Mouse (Mus musculus) cerebellum, adult 2 months (tissue): Measurements from ENCODE around the gene Eef1akmt2. TPM values are rescaled to one million over a fixed set of nuclear protein-coding genes. Genes with fewer than 3 reads are reported as not detected.

Source experiments
- DNase-seq, 2 experiments: peaks; one replicate each; pipeline ENCODE4 v3.0.0; 2021
- H3K27ac ChIP-seq: fragments of 200-500 bp; 2 replicates; pipeline ENCODE4 v1.5.1; 2012; ENCODE audit warnings: low read length, control low read depth, inconsistent platforms; ENCODE audit not compliant: insufficient read depth
- H3K27me3 ChIP-seq: fragments of 200-500 bp; 2 replicates; pipeline ENCODE4 v1.6.1; 2012; ENCODE audit warnings: inconsistent platforms, mild to moderate bottlenecking, low read length, moderate library complexity; ENCODE audit not compliant: control insufficient read depth, insufficient read depth
- H3K4me1 ChIP-seq: fragments of 200-500 bp; 2 replicates; pipeline ENCODE4 v1.6.1; 2011; ENCODE audit warnings: low read length; ENCODE audit not compliant: control insufficient read depth, insufficient read depth
- H3K4me3 ChIP-seq: fragments of 200-500 bp; replicated peaks from 2 replicates; pipeline ENCODE3; 2011; ENCODE audit warnings: mild to moderate bottlenecking, low read depth, low read length, control low read depth; ENCODE audit not compliant: insufficient read depth
- CTCF ChIP-seq: fragments of 200-500 bp; IDR thresholded peaks from 2 replicates; pipeline ENCODE4 v1.5.1; 2011; ENCODE audit warnings: low read depth, mild to moderate bottlenecking, control low read depth, low read length, moderate library complexity, borderline replicate concordance; ENCODE audit not compliant: insufficient read depth
- POLR2A ChIP-seq: fragments of 200-500 bp; IDR thresholded peaks from 2 replicates; pipeline ENCODE4 v1.6.1; 2011; ENCODE audit warnings: low read length, control low read depth, borderline replicate concordance; ENCODE audit not compliant: insufficient read depth
- WGBS: fragments of 180-500 bp; shearing (Covaris S2); methylation state at CpG from one replicate; pipeline ENCODE4 v1.1.7; 2018; 5-methylcytosine and 5-hydroxymethylcytosine counted together
- polyA plus RNA-seq: library from polyadenylated mRNA; depleted of rRNA; stranded (reverse); fragments of >200 nt; gene quantifications from 2 replicates; pipeline ENCODE4 v1.2.3, GENCODE M21; 2012

Eef1akmt2 gene
- polyA plus RNA-seq, 1 experiment = 46.3 TPM

DNA sequence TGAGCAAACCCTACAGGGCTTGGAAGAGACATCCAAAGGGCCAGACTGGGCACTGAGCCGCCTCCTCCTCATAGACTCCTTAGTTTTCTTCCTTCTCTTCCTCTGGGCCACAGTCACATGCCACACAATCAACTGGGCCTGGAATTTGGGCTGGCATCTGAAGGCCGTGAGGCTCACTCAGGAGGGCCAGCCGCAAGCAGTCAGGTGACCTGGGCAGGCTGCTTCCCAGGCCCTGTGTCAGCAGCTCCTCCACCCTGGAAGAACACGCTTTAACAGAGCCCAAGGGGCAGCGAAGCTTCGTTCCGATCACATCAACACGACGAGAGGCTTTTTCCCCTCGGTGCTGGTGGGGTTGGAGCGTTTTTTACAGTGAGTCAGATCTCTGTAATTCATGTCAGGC lies 49.8 kb downstream of the Eef1akmt2 start:
- TF ChIP-seq CTCF = no peak
- TF ChIP-seq POLR2A = no peak
- H3K27me3 ChIP-seq = no peaks in the 10 kb centered on the region
- no peak overlapping the region for H3K4me3 ChIP-seq
- peak overlapping the region; percentile 89 for H3K27ac ChIP-seq
- DNase-seq = peak; percentile 38 to 44
- H3K4me1 ChIP-seq = peaks cover 88% of the 10 kb centered on the region
- WGBS = 47% methylated on average over 11 of the region's 11 CpGs

DNA sequence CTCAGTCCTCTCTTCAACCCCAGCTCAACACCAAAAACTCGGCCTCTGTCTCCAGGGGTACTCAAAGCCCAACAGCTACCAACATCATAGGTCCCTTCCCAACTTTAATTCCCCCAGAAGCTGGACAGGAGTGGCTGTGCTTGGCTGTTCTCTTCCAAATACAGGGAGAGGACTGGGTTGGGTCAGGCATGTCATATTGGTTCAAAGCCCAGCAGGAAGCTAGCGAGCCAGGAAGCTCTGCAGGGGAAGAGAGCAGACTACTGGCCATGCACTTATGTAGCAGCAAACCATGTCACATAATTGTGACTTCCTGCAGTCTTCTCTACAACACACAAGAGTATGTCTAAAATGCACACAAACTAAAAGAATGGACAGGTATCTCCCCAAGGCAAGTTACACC lies 50.4 kb downstream of the Eef1akmt2 start:
- peak in 1 of 2 experiments; percentile 21 for DNase-seq
- Histone ChIP-seq H3K27ac (peak overlapping the region; percentile 89), H3K4me1 (peaks cover 82% of the 10 kb centered on the region), H3K4me3 (no peak overlapping the region), H3K27me3 (no peaks in the 10 kb centered on the region)
- 33% methylated on average over 2 of the region's 2 CpGs for WGBS
- no peak for TF ChIP-seq POLR2A
- TF ChIP-seq CTCF = no peak

DNA sequence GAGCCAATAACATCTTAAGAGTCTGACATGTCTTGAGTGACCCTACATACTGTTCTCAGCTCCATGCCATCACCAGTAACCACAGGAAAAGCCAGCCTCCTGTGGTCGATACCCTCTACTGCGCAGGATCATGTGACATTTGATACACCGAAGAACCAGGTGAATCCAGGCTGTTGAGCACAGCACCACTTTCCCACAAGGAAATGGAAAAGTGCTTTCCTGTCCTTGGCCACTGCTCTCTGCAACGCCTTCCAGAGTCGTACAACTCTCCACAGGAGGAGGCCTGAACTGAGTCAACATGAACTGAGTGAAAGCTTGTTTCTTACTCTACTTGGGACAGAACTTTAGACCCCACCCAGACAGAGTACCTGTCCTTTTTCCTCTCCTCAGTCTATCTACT lies 51.0 kb downstream of the Eef1akmt2 start:
- DNase-seq = peak; percentile 20 to 25
- Histone ChIP-seq H3K4me3 (no peak overlapping the region), H3K4me1 (peaks cover 77% of the 10 kb centered on the region), H3K27me3 (no peaks in the 10 kb centered on the region), H3K27ac (peak overlapping the region; percentile 89; the same call in 1 of the 2 replicates)
- TF ChIP-seq POLR2A (no peak), CTCF (no peak)
- 61% methylated on average over 5 of the region's 5 CpGs for WGBS

DNA sequence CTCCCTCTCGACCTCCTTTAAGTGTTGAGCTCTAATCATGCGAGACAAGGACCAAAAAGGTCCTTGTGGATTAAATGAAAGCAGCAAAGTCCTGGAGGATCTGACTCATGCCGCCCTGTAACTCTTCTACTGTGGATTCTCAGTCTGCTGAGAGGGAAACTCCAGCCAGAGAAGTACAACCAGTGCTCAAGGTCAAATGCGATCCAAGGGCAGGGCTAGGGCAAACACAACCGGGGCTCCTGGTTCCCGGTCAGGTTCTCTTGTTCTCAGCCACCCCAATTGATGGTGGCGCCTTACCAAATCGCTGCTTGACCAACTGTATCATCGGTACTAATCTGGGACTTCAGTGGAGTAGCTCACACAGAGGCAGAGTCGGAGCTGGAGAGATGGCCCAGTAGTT lies 51.6 kb downstream of the Eef1akmt2 start:
- H3K4me1 ChIP-seq = peaks cover 71% of the 10 kb centered on the region
- no peaks in the 10 kb centered on the region for H3K27me3 ChIP-seq
- TF ChIP-seq CTCF (no peak), POLR2A (no peak)
- no peak overlapping the region for H3K4me3 ChIP-seq
- DNase-seq = peak; percentile 28
- WGBS = 72% methylated on average over 10 of the region's 10 CpGs
- H3K27ac ChIP-seq = peak overlapping the region; percentile 77; the same call in 1 of the 2 replicates

DNA sequence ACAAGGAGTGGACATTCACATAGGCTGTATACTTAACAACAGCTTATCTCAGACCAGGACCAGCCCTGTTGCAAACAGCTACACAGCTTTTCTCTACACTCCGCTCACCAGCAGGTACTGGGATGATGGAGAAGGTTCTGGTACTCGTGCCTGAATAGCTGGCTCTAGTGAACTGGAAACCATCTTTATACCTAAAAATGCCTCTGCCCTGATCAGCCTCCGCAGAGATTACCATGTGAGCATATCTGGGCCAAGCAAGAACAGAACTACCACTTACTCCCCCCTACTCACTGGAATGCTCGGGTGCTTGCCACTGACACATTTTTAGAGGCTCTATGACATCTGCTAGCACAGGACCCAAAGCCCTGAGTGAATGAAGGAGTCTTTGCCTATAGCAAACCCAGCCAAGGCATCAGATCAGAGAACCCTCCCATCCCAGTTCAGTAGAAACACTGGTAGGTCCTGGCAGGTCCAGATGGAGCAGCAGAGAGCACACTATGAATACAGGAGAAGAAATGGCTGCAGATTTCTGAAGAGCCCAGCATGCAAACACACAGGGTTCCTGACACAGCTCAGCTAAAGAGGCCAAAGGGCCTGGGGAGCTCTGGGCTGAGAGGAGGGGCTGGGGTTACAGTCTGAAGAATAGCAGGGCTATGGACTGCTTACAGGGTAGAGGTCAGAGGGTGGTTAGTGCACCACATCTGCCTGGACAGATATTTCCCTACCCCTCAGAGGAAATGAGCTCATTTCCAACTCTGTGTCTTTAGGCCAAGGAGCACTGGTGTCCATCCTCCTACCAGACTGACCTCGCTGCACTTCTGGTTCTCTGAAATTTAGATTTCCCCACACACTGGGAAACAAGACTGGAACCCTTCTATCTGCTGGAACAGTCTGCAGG lies 53.1 kb downstream of the Eef1akmt2 start:
- no peaks in the 10 kb centered on the region for H3K27me3 ChIP-seq
- WGBS = 42% methylated on average over 5 of the region's 5 CpGs
- peaks cover 62% of the 10 kb centered on the region for H3K4me1 ChIP-seq
- no peak overlapping the region for H3K4me3 ChIP-seq
- DNase-seq = peak; percentile 51 to 63
- TF ChIP-seq CTCF (peak; percentile 21; the same call in 1 of the 2 replicates), POLR2A (no peak)
- H3K27ac ChIP-seq = peak overlapping the region; percentile 77

DNA sequence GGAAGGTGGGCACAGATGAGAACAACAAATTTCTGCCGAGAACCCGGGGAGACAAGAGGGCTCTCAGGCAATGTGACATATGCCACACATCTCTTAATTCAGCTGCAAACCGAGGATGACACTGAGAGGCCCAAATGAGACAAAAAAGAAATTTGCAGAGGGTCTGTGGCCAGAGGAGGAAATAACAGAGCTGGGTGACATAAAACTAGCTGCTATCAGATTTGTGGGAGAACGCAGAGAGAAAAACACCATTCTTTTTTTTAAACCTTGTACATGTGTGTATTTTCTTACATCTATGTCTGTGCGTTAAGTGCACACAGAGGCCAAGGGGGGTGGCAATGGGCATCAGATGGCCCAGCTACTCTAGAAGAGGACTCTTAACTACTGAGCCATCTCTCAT lies 57.3 kb downstream of the Eef1akmt2 start:
- peak overlapping the region; percentile 50; the same call in 1 of the 2 replicates for H3K27ac ChIP-seq
- no peak for DNase-seq
- no peaks in the 10 kb centered on the region for H3K27me3 ChIP-seq
- peaks cover 61% of the 10 kb centered on the region for H3K4me1 ChIP-seq
- H3K4me3 ChIP-seq = no peak overlapping the region
- TF ChIP-seq CTCF (no peak), POLR2A (no peak)
- WGBS = 58% methylated on average over 5 of the region's 5 CpGs

DNA sequence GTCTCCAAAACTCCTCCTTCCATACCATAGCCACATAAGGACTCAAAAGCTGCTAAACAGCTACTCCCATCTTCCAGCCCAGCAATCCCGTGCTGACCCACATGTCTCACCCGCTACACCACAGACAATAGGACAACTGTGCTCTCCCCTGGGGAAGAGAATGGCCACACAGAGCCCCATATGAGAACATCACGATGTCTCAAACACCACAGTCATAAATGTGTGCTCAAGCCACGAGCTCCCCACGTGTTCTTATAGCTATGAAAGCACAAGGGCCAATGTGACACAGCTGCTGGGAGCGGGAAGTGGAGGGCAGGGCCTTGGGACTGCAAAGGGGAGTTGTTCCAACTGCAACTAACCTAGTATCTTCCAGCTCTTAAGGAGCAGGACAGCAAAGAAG lies 59.0 kb downstream of the Eef1akmt2 start:
- DNase-seq = no peak
- H3K27ac ChIP-seq = peak overlapping the region; percentile 48; the same call in 1 of the 2 replicates

More for the DNA sequence above, 59.0 kb downstream of the Eef1akmt2 start:
- no peak for TF ChIP-seq POLR2A
- TF ChIP-seq CTCF = no peak
- Histone ChIP-seq H3K27me3 (no peaks in the 10 kb centered on the region), H3K4me3 (no peak overlapping the region), H3K4me1 (peaks cover 56% of the 10 kb centered on the region)
- 42% methylated on average over 6 of the region's 6 CpGs for WGBS
